Mouse (Mus musculus): ENCODE measurements around the gene Hephl1. TPM values are rescaled to one million over a fixed set of nuclear protein-coding genes. Genes with fewer than 3 reads are reported as not detected.

The Hephl1 gene
- total and polyA plus RNA-seq, 3 experiments, result not detected

- H3K27me3 ChIP-seq (ENCODE audit: control insufficient read depth in 1 of 2, insufficient read depth in 2 of 2, low read length in 2 of 2), result no peaks in the 10 kb centered on the region
- no peaks in the 10 kb centered on the region for H3K79me2 ChIP-seq (ENCODE audit: control insufficient read depth, insufficient read depth, low read length, poor library complexity)
- no peaks in the 10 kb centered on the region for H3K4me1 ChIP-seq (ENCODE audit: control insufficient read depth in 1 of 2, insufficient read depth in 2 of 2, low read length in 2 of 2)
- DNase-seq (ENCODE audit: low read depth, low spot score), result no peak
- H3K36me3 ChIP-seq (ENCODE audit: control insufficient read depth in 1 of 2, insufficient read depth in 2 of 2, low read length in 2 of 2), result no peaks in the 10 kb centered on the region
- TF ChIP-seq CHD1 (IDR thresholded peaks at IDR 0.05; ENCODE audit: low read depth, low read length) (no peak), BHLHE40 (IDR thresholded peaks at IDR 0.05; ENCODE audit: borderline replicate concordance, low read depth, low read length) (no peak), RAD21 (IDR thresholded peaks at IDR 0.05; ENCODE audit: low read depth, low read length) (no peak), MEF2A (IDR thresholded peaks at IDR 0.05; ENCODE audit: extremely low read depth, insufficient replicate concordance, low read depth, low read length, poor library complexity, severe bottlenecking) (no peak), ETS1 (IDR thresholded peaks at IDR 0.05; ENCODE audit: low read depth, low read length) (no peak), POLR2AphosphoS2 (IDR thresholded peaks at IDR 0.05; ENCODE audit: low read length) (no peak), KAT2A (conservative IDR thresholded peaks at IDR 0.05; ENCODE audit: low read depth, low read length) (no peak), UBTF (IDR thresholded peaks at IDR 0.05; ENCODE audit: borderline replicate concordance, insufficient read depth, low read depth, low read length) (no peak), MYB (IDR thresholded peaks at IDR 0.05; ENCODE audit: low read depth, low read length) (no peak), ZMIZ1 (IDR thresholded peaks at IDR 0.05; ENCODE audit: low read depth, low read length) (no peak), MYC (IDR thresholded peaks at IDR 0.05; ENCODE audit: low read depth, low read length) (no peak), MAX (IDR thresholded peaks at IDR 0.05; ENCODE audit: low read length) (no peak), ZKSCAN1 (IDR thresholded peaks at IDR 0.05; ENCODE audit: low read depth, low read length) (no peak), TCF12 (IDR thresholded peaks at IDR 0.05; ENCODE audit: low read depth, low read length) (no peak), ZNF384 (IDR thresholded peaks at IDR 0.05; ENCODE audit: low read depth, low read length) (no peak), GABPA (IDR thresholded peaks at IDR 0.05; ENCODE audit: low read depth, low read length) (no peak), TBP (IDR thresholded peaks at IDR 0.05; ENCODE audit: low read depth, low read length) (no peak), HCFC1 (IDR thresholded peaks at IDR 0.05; ENCODE audit: low read depth, low read length) (no peak), USF2 (IDR thresholded peaks at IDR 0.05; ENCODE audit: borderline replicate concordance in 1 of 2, insufficient read depth in 1 of 2, low read depth in 1 of 2, low read length in 2 of 2) (no peak), SIN3A (IDR thresholded peaks at IDR 0.05; ENCODE audit: low read length) (no peak)
- H3K4me3 ChIP-seq (ENCODE audit: control insufficient read depth in 1 of 2, insufficient read depth in 1 of 2, low read depth in 2 of 2, low read length in 2 of 2), result no peak overlapping the region
- no peak overlapping the region for H3K27ac ChIP-seq (ENCODE audit: control insufficient read depth, low read depth, low read length)
- no peak overlapping the region for H3K9ac ChIP-seq (ENCODE audit: control insufficient read depth, low read depth, low read length, poor library complexity, severe bottlenecking)
- H3K9me3 ChIP-seq (replicated peaks; ENCODE audit: insufficient read depth, low read length), result no peaks in the 10 kb centered on the region
Measured at GRCm38 (mm10) chr9:15036807-15037206, 75.1 kb downstream of the Hephl1 start.

GRCm38 (mm10) chr9:15036405-15036804 lies 75.5 kb downstream of the Hephl1 start:
- TF ChIP-seq ZC3H11A (IDR thresholded peaks at IDR 0.05; ENCODE audit: low read depth, low read length), result no peak
- TF ChIP-seq NRF1 (IDR thresholded peaks at IDR 0.05; ENCODE audit: insufficient read depth, low read depth, low read length, poor library complexity, severe bottlenecking), result no peak
- TF ChIP-seq MYC (IDR thresholded peaks at IDR 0.05; ENCODE audit: low read depth, low read length), result no peak
- no peak for TF ChIP-seq USF2 (IDR thresholded peaks at IDR 0.05; ENCODE audit: borderline replicate concordance in 1 of 2, insufficient read depth in 1 of 2, low read depth in 1 of 2, low read length in 2 of 2)
- H3K36me3 ChIP-seq (ENCODE audit: control insufficient read depth in 1 of 2, insufficient read depth in 2 of 2, low read length in 2 of 2), result no peaks in the 10 kb centered on the region
- no peak for DNase-seq (ENCODE audit: low read depth, low spot score)

More at GRCm38 (mm10) chr9:15036405-15036804, 75.5 kb downstream of the Hephl1 start:
- Histone ChIP-seq H3K79me2 (ENCODE audit: control insufficient read depth, insufficient read depth, low read length, poor library complexity) (no peaks in the 10 kb centered on the region), H3K9ac (ENCODE audit: control insufficient read depth, low read depth, low read length, poor library complexity, severe bottlenecking) (no peak overlapping the region), H3K9me3 (replicated peaks; ENCODE audit: insufficient read depth, low read length) (no peaks in the 10 kb centered on the region), H3K4me1 (ENCODE audit: control insufficient read depth in 1 of 2, insufficient read depth in 2 of 2, low read length in 2 of 2) (no peaks in the 10 kb centered on the region), H3K27ac (ENCODE audit: control insufficient read depth, low read depth, low read length) (no peak overlapping the region), H3K4me3 (ENCODE audit: control insufficient read depth in 1 of 2, insufficient read depth in 1 of 2, low read depth in 2 of 2, low read length in 2 of 2) (no peak overlapping the region), H3K27me3 (ENCODE audit: control insufficient read depth in 1 of 2, insufficient read depth in 2 of 2, low read length in 2 of 2) (no peaks in the 10 kb centered on the region)

All from MEL (cell line).